Mouse (Mus musculus) lung, embryonic 16.5 days (tissue): Measurements from ENCODE around the gene Zfp949. TPM values are rescaled to one million over a fixed set of nuclear protein-coding genes. Genes with fewer than 3 reads are reported as not detected.
A peak's percentile ranks its signal among the peaks of the same experiment; 100 is the strongest.

Experiments used
- ATAC-seq: fragments of 200-750 bp; cut with Nextera tagmentation; 2 replicates; pipeline ENCODE4 v1.8.0; 2017; ENCODE audit warnings: low read depth, mild to moderate bottlenecking, moderate library complexity
- H3K27ac ChIP-seq: fragments of 300-500 bp; sonication (generic); 2 replicates; pipeline ENCODE4 v1.5.1; 2014; ENCODE audit warnings: mild to moderate bottlenecking, control low read depth, low read length
- H3K27me3 ChIP-seq: fragments of 300-500 bp; sonication (generic); 2 replicates; pipeline ENCODE4 v1.6.1; 2014; ENCODE audit warnings: low read depth, low read length, mixed read lengths; ENCODE audit not compliant: control insufficient read depth, insufficient read depth
- H3K36me3 ChIP-seq: fragments of 300-500 bp; sonication (generic); 2 replicates; pipeline ENCODE4 v1.6.1; 2014; ENCODE audit warnings: low read length; ENCODE audit not compliant: control insufficient read depth, insufficient read depth
- H3K4me1 ChIP-seq: fragments of 300-500 bp; sonication (generic); replicated peaks from 2 replicates; pipeline ENCODE4 v1.6.1; 2014; ENCODE audit warnings: low read length, mixed read lengths; ENCODE audit not compliant: control insufficient read depth, insufficient read depth
- H3K4me2 ChIP-seq: fragments of 300-500 bp; sonication (generic); 2 replicates; pipeline ENCODE4 v1.6.1; 2014; ENCODE audit warnings: low read depth, low read length, control low read depth
- H3K4me3 ChIP-seq: fragments of 300-500 bp; sonication (generic); 2 replicates; pipeline ENCODE4 v1.5.1; 2014; ENCODE audit warnings: mild to moderate bottlenecking, low read length, control low read depth
- H3K9ac ChIP-seq: fragments of 300-500 bp; sonication (generic); 2 replicates; pipeline ENCODE4 v1.6.1; 2014; ENCODE audit warnings: low read length, control low read depth
- H3K9me3 ChIP-seq: fragments of 300-500 bp; sonication (generic); 2 replicates; pipeline ENCODE4 v1.6.1; 2016; ENCODE audit warnings: low read length; ENCODE audit not compliant: control insufficient read depth
- WGBS: fragments of 180-500 bp; shearing (Covaris S2); extraction: QIAGEN DNeasy Blood & Tissue Kit; methylation state at CpG from one replicate; pipeline ENCODE4 v1.1.7; 2014; 5-methylcytosine and 5-hydroxymethylcytosine counted together
- polyA plus RNA-seq: library from polyadenylated mRNA; unstranded; fragments of >200 nt; fragmentation: Nextera tagmentation; extraction: Ambion mirVana; gene quantifications from 2 replicates; pipeline ENCODE4 v1.2.1, GENCODE M21; 2015

Gene Zfp949
- polyA plus RNA-seq, 1 experiment from 2014 or later: 12.5 TPM

DNA sequence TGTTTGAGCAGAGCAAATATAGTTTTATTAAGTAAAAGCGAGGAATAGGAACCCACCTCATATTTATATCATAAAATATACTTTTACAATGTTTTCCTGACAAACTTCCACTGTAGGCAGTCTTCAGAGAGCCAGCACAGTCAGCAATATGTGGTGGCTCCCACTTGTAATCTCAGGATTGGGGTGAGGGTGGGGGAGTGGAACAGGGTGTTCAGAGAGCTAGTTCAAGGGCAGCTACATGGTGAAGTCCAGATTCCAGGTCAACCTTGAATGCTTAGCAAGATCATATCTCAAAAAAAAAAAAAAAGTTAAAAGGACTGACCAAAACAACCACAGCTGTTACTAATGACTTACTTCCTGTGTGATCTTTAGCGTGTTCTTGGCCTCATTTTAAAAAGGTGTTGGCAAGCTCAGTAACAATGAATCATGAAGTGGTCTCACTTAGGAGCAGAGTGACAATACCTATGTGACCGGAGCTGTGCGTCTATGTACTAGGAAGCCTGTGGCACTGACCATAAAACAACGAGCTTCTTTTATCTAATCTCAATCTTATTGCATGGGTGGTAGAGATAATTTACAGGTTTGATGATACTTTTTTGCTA lies 17.7 kb upstream of the Zfp949 start:
- H3K4me1 ChIP-seq: no peaks in the 10 kb centered on the region
- no peaks in the 10 kb centered on the region for H3K27me3 ChIP-seq
- no peak overlapping the region for H3K27ac ChIP-seq
- 48% methylated on average over 5 of the region's 5 CpGs for WGBS
- H3K4me3 ChIP-seq: no peak overlapping the region
- no peak for ATAC-seq
- no peak overlapping the region for H3K4me2 ChIP-seq
- no peaks in the 10 kb centered on the region for H3K36me3 ChIP-seq
- H3K9ac ChIP-seq: no peak overlapping the region
- no peaks in the 10 kb centered on the region for H3K9me3 ChIP-seq

DNA sequence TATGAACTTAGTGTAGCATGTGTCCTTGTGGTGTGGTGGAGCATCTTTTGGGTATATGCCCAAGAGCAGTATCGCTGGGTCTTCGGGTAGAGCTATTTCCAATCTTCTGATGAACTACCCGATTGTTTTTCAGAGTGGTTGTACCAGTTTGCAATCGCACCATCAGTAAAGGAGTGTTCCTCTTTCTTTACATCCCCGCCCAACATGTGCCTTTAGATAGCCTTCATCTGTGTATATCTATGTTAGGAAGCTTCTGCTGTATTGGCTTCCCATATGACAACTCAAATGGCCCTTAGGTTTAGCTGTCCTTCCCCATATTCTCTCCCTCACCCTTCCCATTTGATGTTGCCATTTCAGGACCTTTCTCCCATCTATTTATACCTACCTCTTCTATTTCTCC lies 13.7 kb upstream of the Zfp949 start:
- no peak overlapping the region for H3K4me3 ChIP-seq
- no peaks in the 10 kb centered on the region; the same call in 1 of the 2 replicates for H3K9me3 ChIP-seq
- no peak overlapping the region for H3K9ac ChIP-seq
- no peaks in the 10 kb centered on the region for H3K36me3 ChIP-seq
- no peak overlapping the region for H3K27ac ChIP-seq
- H3K27me3 ChIP-seq: no peaks in the 10 kb centered on the region
- 90% methylated on average over 5 of the region's 5 CpGs for WGBS
- no peak for ATAC-seq
- no peak overlapping the region for H3K4me2 ChIP-seq
- no peaks in the 10 kb centered on the region for H3K4me1 ChIP-seq

DNA sequence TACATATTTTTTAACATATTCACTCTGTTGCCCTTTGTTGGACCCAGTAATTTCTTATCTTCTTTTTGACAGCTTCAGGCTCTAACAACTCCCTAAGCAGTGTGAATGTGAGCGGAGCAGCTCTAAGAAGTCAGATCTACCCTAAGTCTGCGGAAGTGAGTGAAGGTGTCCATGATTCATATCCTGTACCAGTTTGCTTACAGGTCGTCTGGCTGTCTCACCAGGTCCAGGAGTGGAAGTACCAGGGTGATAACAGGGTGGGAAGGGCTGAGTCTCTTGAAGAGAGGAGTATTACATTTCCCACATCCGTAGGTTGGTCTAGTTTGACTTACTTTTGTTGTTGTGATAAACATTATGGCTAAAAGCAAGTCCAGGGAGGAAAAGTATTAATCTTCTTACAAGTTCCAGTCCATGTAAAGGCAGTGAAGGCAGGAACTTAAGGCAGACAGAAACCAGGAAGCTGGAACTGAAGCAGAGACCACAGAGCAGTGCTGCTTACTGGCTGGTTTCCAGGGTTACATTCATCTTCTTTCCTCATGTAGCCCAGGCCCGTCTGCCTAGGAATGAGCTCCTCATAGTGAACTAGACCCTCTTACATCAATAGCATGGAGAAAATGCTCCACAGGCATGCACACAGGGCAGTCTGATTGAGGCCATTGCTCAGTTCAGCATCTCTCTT lies 8.1 kb upstream of the Zfp949 start:
- Histone ChIP-seq H3K9me3 (no peaks in the 10 kb centered on the region; the same call in 1 of the 2 replicates), H3K4me1 (no peaks in the 10 kb centered on the region), H3K27me3 (no peaks in the 10 kb centered on the region), H3K4me2 (no peak overlapping the region), H3K9ac (no peak overlapping the region), H3K27ac (no peak overlapping the region), H3K4me3 (no peak overlapping the region), H3K36me3 (no peaks in the 10 kb centered on the region)
- ATAC-seq: no peak
- 55% methylated on average over 5 of the region's 5 CpGs for WGBS

DNA sequence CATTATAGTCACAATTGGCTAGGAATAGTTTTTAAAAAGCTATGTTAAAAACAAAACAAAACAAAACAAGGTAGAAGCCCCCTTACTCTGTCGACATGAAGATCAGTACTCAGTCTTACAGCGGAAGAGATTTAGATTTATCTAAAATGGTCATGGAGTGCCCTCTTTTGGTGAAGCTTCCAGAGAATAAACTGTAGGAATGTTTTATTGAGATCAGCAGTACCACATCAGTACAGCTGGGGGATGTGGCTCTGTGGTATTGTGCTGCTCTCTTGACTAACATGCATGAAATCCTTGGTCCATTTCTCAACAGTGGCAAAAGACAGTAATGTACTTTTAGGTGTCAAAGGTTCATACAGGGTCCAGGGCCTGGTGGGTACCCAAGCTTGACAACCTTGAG lies 5.0 kb upstream of the Zfp949 start:
- Histone ChIP-seq H3K27ac (no peak overlapping the region), H3K27me3 (no peaks in the 10 kb centered on the region), H3K4me2 (no peak overlapping the region), H3K4me1 (no peaks in the 10 kb centered on the region), H3K9ac (no peak overlapping the region), H3K36me3 (no peaks in the 10 kb centered on the region), H3K4me3 (no peak overlapping the region), H3K9me3 (no peaks in the 10 kb centered on the region; the same call in 1 of the 2 replicates)
- ATAC-seq: peak; percentile 47; the same call in 1 of the 2 replicates
- WGBS: 29% methylated on average over 2 of the region's 2 CpGs

DNA sequence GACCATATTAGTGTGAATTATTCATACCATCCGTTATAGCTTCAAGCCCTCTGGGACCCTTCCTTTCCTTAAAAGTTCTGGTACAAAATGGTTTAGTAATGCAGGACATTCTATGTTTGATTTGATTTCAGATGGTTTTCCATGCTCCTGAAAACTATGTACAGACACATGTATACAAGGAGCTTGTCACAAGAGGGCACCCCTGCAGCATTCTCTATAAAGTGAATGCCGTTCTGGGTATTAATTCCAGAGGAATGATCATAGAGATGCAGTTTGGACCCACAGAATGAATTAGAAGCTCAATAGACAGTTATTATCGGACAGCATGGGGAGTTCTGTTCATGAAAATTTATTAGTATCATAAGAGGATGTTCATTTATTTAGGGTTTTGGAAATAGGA lies 2.3 kb upstream of the Zfp949 start:
- Histone ChIP-seq H3K36me3 (no peaks in the 10 kb centered on the region), H3K4me1 (peaks cover 10% of the 10 kb centered on the region), H3K9ac (no peak overlapping the region), H3K27ac (no peak overlapping the region), H3K27me3 (no peaks in the 10 kb centered on the region), H3K4me2 (no peak overlapping the region), H3K9me3 (no peaks in the 10 kb centered on the region), H3K4me3 (no peak overlapping the region)
- ATAC-seq: no peak
- 36% methylated on average over 3 of the region's 3 CpGs for WGBS

DNA sequence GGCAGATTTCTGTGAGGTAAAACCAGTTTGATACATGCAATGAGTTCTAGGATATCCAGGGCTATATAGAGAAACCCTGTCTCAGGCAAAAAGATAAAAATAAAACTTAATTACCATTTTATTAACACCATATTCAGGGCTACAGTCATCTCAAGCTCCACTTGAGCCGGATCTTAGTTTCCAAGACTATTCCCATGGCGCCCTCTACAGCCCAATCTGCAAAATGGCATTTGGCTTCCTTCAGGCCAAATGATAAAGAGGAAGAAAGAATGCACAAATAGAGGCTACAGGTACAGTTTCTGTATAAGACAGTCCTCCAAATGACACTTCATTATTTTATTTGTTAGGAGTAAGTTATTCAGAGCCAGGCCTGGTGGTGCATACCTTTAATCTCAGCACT lies 1.7 kb upstream of the Zfp949 start:
- Histone ChIP-seq H3K27ac (no peak overlapping the region), H3K9ac (no peak overlapping the region), H3K4me2 (no peak overlapping the region), H3K4me3 (no peak overlapping the region), H3K36me3 (no peaks in the 10 kb centered on the region), H3K4me1 (peaks cover 10% of the 10 kb centered on the region), H3K9me3 (no peaks in the 10 kb centered on the region), H3K27me3 (no peaks in the 10 kb centered on the region)
- 8% methylated on average over 2 of the region's 2 CpGs for WGBS
- ATAC-seq: no peak

DNA sequence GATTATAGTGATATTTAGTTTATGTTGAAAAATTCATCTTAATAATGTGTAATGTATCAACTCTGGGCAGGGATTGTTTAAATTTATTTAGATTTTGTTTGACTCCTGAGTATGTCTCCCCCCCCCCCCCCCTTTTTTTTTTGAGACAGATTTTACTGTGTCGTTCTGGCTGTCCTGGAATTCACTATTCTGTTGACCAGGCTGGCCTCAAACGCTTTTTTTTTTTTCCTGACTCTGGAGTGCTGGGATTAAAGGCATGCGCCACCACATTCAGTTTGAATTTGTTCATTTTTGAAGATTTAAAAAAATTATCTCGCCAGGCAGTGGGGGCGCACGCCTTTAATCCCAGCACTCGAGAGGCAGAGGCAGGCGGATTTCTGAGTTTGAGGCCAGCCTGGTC lies 1.2 kb upstream of the Zfp949 start:
- H3K9me3 ChIP-seq: no peaks in the 10 kb centered on the region
- no peaks in the 10 kb centered on the region for H3K36me3 ChIP-seq
- H3K4me2 ChIP-seq: no peak overlapping the region
- no peak overlapping the region for H3K4me3 ChIP-seq
- H3K4me1 ChIP-seq: peaks cover 10% of the 10 kb centered on the region
- ATAC-seq: no peak
- H3K27me3 ChIP-seq: no peaks in the 10 kb centered on the region
- H3K27ac ChIP-seq: no peak overlapping the region
- 68% methylated on average over 7 of the region's 8 CpGs for WGBS
- H3K9ac ChIP-seq: no peak overlapping the region

DNA sequence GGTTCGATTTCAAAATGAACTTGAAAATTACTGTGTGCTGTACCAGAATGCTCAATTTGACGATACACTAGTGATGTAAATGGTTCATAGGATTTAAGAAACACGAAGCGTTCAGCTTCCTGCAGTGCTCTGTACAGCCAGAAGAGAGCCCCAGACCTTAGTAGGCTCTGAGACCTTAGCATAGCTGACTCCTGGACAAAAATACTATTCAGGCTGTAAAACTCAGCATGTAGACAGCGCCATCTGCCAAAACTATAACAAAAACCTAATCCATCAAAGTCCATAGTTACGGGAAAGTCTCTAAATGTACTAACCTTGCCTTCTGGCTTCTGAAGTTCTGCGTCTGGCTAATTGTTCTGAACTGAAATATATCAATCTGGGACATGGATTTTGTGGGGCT lies 550 bp upstream of the Zfp949 start:
- Histone ChIP-seq H3K36me3 (no peaks in the 10 kb centered on the region; the same call in 1 of the 2 replicates), H3K4me2 (peak overlapping the region; percentile 71), H3K4me3 (peak overlapping the region; percentile 73), H3K4me1 (peaks cover 10% of the 10 kb centered on the region), H3K9me3 (no peaks in the 10 kb centered on the region), H3K27ac (peak overlapping the region; percentile 19; the same call in 1 of the 2 replicates), H3K27me3 (no peaks in the 10 kb centered on the region), H3K9ac (peak overlapping the region; percentile 76)
- WGBS: 18% methylated on average over 7 of the region's 7 CpGs
- ATAC-seq: peak; percentile 84

DNA sequence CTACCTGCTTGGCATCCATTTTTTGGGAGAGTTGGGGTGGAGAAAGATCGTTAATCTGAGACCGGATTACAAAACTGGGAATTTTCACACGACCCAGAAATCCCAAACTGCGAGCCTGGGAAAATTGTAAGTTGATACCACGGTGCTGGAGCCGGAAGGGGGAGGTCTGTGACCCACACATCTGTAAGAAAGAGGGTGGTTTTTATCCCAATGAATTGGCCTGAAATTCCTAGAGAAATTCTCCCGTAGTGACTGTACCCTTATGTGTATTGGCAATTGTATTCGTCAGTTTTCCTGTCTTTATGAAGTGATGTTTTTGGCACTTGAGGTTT lies 760 bp downstream of the Zfp949 start:
- WGBS: 3% methylated on average over 8 of the region's 8 CpGs

More for the DNA sequence above, 760 bp downstream of the Zfp949 start:
- Histone ChIP-seq H3K9ac (peak overlapping the region; percentile 76), H3K27ac (peak overlapping the region; percentile 45; the same call in 1 of the 2 replicates), H3K27me3 (no peaks in the 10 kb centered on the region), H3K4me3 (peak overlapping the region; percentile 73), H3K4me2 (peak overlapping the region; percentile 71), H3K9me3 (no peaks in the 10 kb centered on the region), H3K36me3 (peaks cover 2% of the 10 kb centered on the region; the same call in 1 of the 2 replicates), H3K4me1 (peaks cover 10% of the 10 kb centered on the region)
- peak; percentile 6; the same call in 1 of the 2 replicates for ATAC-seq
